Mouse (Mus musculus) hindbrain, embryonic 14.5 days (tissue): ENCODE results near the gene Spin2-ps6. TPM values are rescaled to one million over a fixed set of nuclear protein-coding genes. Genes with fewer than 3 reads are reported as not detected.
"Not testable (repeated sequence)": the region's sequence is repeated elsewhere in the genome, so short reads cannot be mapped to it uniquely, and the experiment has no call there.

ENCODE experiments used
- ATAC-seq: fragments of 200-750 bp; cut with Nextera tagmentation; 2 replicates; pipeline ENCODE4 v1.8.0; 2017; ENCODE audit warnings: moderate number of reproducible peaks, mild to moderate bottlenecking, moderate TSS enrichment, moderate library complexity; ENCODE audit not compliant: low FRiP score
- DNase-seq: peaks from one replicate; pipeline ENCODE4 v3.0.0-alpha.2; 2015; ENCODE audit warnings: low spot score
- H3K27ac ChIP-seq: fragments of 300-500 bp; sonication (generic); 2 replicates; pipeline ENCODE4 v1.5.1; 2014; ENCODE audit warnings: mild to moderate bottlenecking, moderate library complexity
- H3K27me3 ChIP-seq: fragments of 300-500 bp; sonication (generic); 2 replicates; pipeline ENCODE4 v1.6.1; 2014; ENCODE audit warnings: mild to moderate bottlenecking, low read length, mixed read lengths; ENCODE audit not compliant: control insufficient read depth, insufficient read depth
- H3K36me3 ChIP-seq: fragments of 300-500 bp; sonication (generic); replicated peaks from 2 replicates; pipeline ENCODE4 v1.6.1; 2014; ENCODE audit not compliant: control insufficient read depth, insufficient read depth
- H3K4me1 ChIP-seq: fragments of 300-500 bp; sonication (generic); replicated peaks from 2 replicates; pipeline ENCODE4 v1.6.1; 2014; ENCODE audit warnings: antibody characterized with exemption, low read length, mixed read lengths; ENCODE audit not compliant: control insufficient read depth, insufficient read depth
- H3K4me2 ChIP-seq: fragments of 300-500 bp; sonication (generic); replicated peaks from 2 replicates; pipeline ENCODE4 v1.6.1; 2014; ENCODE audit warnings: mild to moderate bottlenecking, moderate library complexity
- H3K4me3 ChIP-seq: fragments of 300-500 bp; sonication (generic); replicated peaks from 2 replicates; pipeline ENCODE4 v1.5.1; 2014; ENCODE audit warnings: mild to moderate bottlenecking, low read length
- H3K9ac ChIP-seq: fragments of 300-500 bp; sonication (generic); 2 replicates; pipeline ENCODE4 v1.6.1; 2014
- H3K9me3 ChIP-seq: fragments of 300-500 bp; sonication (generic); 2 replicates; pipeline ENCODE4 v1.6.1; 2016; ENCODE audit warnings: low read length; ENCODE audit not compliant: control insufficient read depth
- WGBS: fragments of 180-500 bp; shearing (Covaris S2); extraction: QIAGEN DNeasy Blood & Tissue Kit; methylation state at CpG from one replicate; pipeline ENCODE4 v1.1.7; 2014; 5-methylcytosine and 5-hydroxymethylcytosine counted together
- polyA plus RNA-seq: library from polyadenylated mRNA; unstranded; fragments of >200 nt; fragmentation: Nextera tagmentation; extraction: Ambion mirVana; gene quantifications from 2 replicates; pipeline ENCODE4 v1.2.1, GENCODE M21; 2014

Spin2-ps6 gene
- not detected in 2 replicates for polyA plus RNA-seq

DNA sequence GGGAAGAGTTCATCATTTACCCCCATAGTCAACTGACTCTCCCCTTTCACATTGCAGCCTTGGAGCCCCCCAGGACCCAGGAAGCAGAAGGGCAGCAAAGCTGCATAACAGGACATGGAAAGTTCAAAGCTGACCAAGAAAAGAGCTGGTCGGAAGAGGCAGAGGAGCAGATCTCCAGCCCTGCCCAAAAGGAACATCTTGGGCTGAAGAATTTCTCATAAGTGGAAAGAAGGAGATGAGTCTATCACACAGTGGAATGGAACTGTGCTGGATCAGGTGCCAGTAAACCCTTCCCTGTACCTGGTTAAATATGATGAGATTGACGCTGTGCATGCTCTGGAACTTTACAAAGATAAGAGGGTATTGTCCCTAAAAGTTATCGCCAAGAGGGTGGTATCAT is at the start of gene Spin2-ps6:
Gene Spin2-ps6 (plus strand): TSS at position 301 of the 400 bp plus-strand sequence.
- H3K4me2 ChIP-seq, DNase-seq, H3K4me3 ChIP-seq, H3K4me1 ChIP-seq, H3K27me3 ChIP-seq, H3K9ac ChIP-seq, H3K36me3 ChIP-seq, H3K9me3 ChIP-seq, ATAC-seq, H3K27ac ChIP-seq: not testable (repeated sequence)
- 100% methylated on average over 1 of the region's 3 CpGs for WGBS

Other genes starting within 250 kb of the Spin2-ps6 start
- not detected in 2 replicates for gene Btbd35f12, start 78.5 kb downstream of the Spin2-ps6 start, polyA plus RNA-seq